Mouse (Mus musculus): ENCODE results near the gene Rnps1.

- no peak for TF ChIP-seq POLR2A (IDR thresholded peaks at IDR 0.05; ENCODE audit: extremely low read depth, insufficient read depth, low read length)
- no peak for TF ChIP-seq CTCF (IDR thresholded peaks at IDR 0.05; ENCODE audit: low read depth, low read length)
Observed at GRCm38 (mm10) chr17:24378496-24378895, 35.9 kb upstream of the Rnps1 start.
